Mouse (Mus musculus) lung, adult 2 months (tissue): ENCODE results near the gene Wdr45b.

ENCODE experiments used
- CTCF ChIP-seq: fragments of 200-500 bp; IDR thresholded peaks from 2 replicates; pipeline ENCODE4 v1.5.1; 2011; ENCODE audit warnings: mild to moderate bottlenecking, low read length, control low read depth; ENCODE audit not compliant: insufficient read depth
- POLR2A ChIP-seq: fragments of 200-500 bp; IDR thresholded peaks from 2 replicates; pipeline ENCODE4 v1.6.1; 2011; ENCODE audit warnings: low read depth, mild to moderate bottlenecking, control low read depth, low read length, borderline replicate concordance; ENCODE audit errors: extremely low read depth

DNA sequence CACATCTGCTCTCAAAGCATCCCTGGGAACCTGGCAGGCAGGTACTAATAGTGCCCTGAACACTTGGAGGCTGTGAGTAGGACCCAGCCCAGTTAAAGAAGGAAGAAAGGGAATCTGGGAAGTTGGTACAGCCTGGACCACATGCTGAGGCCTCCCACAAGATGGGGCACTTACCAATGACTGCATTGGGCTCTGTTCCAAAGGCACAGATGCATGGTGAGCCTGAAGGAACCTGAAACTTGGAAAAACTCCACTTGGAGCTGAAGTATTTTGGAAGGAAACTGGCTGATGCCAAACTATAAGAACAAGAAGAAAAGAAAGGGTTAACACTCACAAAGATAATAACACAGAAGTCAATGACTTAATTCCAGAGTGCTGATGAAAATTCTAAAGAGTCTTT lies 25.6 kb downstream of the Wdr45b start:
- no peak for TF ChIP-seq CTCF
- no peak for TF ChIP-seq POLR2A
